Mouse (Mus musculus): ENCODE results near the gene Polr2l.
"Not testable (repeated sequence)": the region's sequence is repeated elsewhere in the genome, so short reads cannot be mapped to it uniquely, and the experiment has no call there.

DNA sequence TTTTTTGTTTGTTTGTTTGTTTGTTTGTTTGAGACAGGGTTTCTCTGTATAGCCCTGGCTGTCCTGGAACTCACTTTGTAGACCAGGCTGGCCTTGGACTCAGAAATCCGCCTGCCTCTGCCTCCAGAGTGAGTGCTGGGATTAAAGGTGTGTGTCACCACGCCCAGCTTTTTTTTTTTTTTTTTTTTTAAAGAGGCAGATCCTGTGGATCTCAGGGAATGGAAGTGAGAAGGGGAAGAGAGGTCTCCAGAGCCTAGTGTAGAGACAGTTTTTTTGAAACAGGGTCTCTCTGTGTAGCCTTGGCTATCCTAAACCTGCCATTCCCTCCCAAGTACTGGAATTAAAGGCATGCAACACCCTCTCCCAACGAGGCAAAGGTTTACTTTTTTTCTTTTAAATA lies 28.6 kb downstream of the Polr2l start:
- not testable (repeated sequence) for TF ChIP-seq CTCF, EP300 (IDR thresholded peaks at IDR 0.05; ENCODE audit: low read depth)

Measured in liver, embryonic 14.5 days (tissue).